Mouse (Mus musculus) thymus, postnatal 25 days (tissue): ENCODE results near the gene Rrbp1.
A peak's percentile ranks its signal among the peaks of the same experiment; 100 is the strongest.

ENCODE experiments used
- DNase-seq: peaks from one replicate; pipeline ENCODE4 v3.0.0; 2022

Gene Rrbp1

DNA sequence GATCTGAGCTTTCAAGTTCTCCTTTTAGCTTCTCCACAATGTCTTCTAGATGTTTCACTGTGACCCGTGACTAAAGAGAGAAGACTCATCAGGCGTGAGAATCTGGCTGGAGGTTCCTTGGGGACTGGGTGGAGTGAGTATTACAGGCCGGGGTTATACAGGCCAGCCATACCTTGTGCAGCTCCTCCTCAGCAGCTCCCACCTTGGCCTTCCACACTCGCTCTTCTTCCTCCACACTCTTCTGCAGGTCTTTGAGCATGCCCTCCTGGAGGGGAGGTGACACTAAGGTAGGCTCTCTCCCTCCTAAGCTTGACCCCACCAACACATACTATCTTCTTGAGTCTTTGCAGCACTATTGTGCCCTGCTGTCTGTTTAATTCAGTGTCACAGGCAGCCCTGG is 57.1 kb downstream of the Rrbp1 start:
- DNase-seq, result no peak

GRCm38 (mm10) chr2:143951546-143952315 is 59.3 kb downstream of the Rrbp1 start:
- no peak for DNase-seq

GRCm38 (mm10) chr2:143951028-143951420 is 60.0 kb downstream of the Rrbp1 start:
- no peak for DNase-seq

DNA sequence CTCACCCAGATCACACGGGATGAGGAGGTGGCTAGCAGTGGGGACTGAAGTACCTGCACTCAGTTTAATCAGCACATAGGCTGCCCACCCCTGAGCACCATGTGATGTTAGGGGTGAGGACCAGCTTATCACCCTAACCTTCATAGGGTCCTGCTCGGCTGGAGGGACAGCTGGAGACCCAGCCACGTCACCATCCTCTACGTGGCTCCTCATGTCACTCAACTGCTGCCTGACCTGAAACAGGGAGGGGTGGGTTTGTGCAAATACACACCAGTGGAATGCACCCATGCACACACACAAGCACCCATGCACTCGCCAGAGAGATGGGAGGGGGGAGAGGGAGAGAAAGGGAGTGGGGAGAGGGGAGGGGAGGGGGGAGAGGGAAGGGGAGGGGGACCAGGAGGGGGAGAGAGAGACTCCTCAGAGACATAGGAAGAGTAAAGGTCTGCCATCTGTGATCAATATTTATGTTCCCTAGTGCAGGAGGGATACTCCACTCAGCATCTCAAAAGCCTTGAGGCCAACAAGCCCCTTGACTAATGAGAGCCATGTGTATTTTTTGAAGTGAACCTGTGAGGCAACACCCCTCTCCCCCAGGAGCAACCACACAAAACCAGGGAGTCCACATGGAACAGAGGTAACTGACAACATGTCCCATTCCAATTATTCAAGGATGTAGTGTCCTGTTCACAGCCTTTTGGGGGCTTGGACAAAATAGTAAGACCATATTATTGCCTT is 60.6 kb downstream of the Rrbp1 start:
- no peak for DNase-seq

- DNase-seq, result no peak
Observed at GRCm38 (mm10) chr2:143949217-143949616, 61.8 kb downstream of the Rrbp1 start.

DNA sequence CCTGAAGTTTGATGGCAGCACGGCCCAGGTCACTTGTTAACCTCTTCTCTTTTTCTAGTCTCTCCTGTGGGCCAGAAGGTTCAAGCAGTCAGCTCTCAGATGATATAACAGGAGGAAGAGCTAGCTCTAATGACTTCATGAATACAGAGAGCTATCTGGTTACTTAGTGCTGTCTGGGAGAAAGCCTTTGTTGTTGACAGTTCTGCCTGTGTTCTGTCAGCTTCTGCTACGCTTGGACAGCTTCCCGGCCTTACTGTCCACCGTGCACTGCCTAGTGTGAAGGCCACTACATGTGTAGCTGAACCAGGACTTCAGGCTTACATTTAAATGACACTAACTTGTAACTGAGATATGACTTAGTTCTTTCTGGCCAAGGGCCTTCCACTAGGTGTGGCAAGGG is 62.6 kb downstream of the Rrbp1 start:
- no peak for DNase-seq

GRCm38 (mm10) chr2:143947981-143948380 is 63.1 kb downstream of the Rrbp1 start:
- DNase-seq, result no peak

GRCm38 (mm10) chr2:143946399-143946798 is 64.7 kb downstream of the Rrbp1 start:
- DNase-seq, result no peak

DNA sequence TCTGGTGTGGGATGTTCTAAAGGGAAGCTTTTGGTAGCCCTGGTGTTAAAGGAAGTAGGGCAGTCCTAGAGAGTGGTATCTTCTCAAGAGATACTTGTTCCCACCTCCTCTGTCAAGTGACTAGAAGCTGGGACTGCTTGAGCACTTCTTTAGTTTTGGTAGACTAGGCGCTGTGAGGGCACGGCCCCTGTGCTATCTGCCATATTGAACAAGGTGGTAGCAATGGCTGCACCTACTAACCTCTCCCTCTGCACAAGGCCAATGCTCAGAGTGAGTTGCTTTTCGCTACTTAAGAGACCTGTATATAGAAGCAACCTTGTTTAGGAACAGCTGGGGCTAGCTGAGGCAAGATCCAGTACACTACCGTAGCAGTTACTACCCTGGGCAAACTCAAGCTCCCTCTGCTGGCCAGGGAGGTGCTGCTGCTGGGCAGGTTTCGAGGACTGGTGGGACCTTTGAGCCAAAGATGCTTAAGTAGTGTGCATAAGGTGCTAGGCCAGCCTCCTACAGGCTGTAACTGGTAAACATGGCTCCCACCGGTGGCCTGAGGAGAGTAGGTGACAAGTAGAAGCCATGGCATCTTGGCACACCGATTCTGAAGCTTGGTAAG is 65.5 kb downstream of the Rrbp1 start:
- DNase-seq, result peak; percentile 21

DNA sequence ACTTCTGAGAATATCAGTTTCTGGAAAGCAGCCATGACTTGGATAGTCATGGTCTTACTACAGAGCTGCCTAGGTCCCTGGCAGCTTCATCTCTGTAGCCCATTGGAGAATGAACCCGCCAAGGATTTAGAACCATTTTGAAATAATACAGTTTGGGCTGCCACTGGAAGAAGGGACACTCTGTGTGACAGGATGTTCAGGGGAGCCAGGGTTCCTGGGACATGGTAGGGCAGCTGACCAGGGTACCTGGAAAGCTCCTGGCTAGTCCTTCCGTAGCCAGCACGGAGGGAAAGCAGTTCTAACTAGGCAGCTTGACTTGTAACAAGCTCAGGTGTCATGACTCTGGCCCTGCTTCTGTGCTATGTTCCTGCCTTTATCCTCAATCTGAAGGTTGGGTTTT is 66.3 kb downstream of the Rrbp1 start:
- DNase-seq, result no peak

- DNase-seq, result no peak
Observed at GRCm38 (mm10) chr2:143940406-143940805, 70.7 kb downstream of the Rrbp1 start.

DNA sequence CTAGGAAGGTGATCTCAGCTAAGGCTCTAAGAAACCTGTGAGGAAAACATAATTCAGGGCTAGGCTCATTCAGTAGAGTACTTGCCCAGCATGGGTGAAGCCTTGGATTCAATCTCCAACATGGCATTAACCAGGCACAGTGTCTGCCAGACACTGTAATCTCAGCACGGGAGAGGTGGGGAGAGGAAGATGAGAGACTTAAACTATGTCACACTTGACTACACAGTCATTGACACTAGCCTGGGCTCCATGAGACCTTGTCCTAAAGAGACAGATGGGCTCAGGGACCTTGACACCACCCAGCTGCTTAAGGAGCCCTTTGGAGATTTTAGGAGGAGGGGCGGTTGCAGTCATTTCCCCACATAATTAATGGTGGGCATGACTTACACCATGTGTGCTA is 73.2 kb downstream of the Rrbp1 start:
- no peak for DNase-seq

DNA sequence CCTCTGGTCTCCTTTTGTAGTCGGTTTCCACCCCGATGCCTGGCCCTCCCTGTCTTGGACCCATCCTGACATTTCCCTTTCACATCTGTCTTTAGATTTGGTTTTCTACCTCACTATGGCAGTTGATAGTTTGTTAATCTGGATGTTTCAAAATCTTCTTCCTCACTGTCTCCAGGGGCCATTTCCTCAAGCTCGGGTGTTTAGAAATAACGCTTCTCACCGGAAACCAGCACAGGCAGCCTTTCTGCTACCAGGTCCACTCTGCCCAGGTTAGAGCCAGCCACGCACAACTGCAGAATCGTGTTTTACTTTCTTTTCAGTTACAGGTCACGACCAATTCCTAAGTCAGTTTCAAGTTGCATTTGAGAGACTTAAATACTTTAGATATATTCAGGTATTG is 76.6 kb downstream of the Rrbp1 start:
- no peak for DNase-seq

DNA sequence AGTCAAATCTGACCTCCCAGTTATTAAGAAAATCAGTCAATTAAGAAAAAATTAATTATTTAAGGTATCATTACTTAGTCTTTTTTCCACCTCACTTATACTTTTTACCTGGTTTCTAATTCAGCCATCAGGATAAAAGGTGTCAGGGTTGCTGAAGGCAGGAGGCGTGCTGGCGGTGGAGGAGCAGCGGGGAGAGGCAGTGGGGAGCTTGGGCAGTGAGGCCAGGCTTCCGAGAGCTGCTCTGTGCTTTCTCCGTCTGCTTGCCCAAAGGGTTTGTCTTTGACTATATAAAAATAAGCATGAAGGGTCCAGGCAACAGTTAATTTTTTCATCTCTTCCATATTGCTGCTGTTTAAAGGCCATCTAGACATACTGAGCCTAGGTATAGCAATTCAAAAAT is 77.5 kb downstream of the Rrbp1 start:
- DNase-seq, result no peak

GRCm38 (mm10) chr2:143932340-143932873 is 78.7 kb downstream of the Rrbp1 start:
- no peak for DNase-seq

- DNase-seq, result no peak
Observed at GRCm38 (mm10) chr2:143929607-143930311, 81.3 kb downstream of the Rrbp1 start.

DNA sequence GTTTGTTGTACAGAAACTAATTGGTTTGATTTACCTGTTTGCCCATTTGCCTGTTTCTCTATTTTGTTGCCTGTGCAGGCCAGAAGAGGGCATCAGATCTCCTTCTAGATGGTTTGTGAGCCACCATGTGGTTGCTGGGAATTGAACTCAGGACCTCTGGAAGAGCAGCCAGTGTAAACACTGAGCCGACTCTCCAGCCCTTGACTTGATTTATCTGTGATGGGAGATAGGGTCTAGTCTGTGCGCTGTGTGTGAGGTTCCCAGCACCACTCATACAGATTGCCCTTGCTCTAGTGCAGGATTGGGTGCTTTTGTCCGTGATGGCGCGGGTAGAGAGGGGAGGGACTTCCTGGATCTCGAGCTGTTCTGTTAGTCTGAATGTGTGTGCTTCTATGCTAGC is 85.2 kb downstream of the Rrbp1 start:
- DNase-seq, result no peak

DNA sequence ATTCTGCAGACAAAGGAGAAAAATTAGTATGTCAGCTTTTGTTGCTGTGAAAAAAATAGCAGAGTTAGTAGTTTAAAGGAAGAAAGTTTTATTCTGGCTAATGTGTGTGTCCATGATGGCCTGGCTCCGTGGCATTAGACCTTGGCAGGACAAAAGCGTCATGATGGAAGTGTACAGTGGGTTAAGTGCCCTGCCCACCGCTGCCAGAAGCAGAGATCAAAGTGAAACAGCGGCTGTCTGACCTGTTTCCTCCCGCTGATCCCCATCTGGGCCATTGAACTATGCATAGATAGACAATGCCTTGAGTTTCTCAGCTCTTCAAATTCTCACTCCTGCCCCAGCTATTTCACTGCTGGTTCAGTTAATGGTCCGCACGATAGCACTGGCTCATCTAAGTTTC is 87.0 kb downstream of the Rrbp1 start:
- DNase-seq, result no peak

DNA sequence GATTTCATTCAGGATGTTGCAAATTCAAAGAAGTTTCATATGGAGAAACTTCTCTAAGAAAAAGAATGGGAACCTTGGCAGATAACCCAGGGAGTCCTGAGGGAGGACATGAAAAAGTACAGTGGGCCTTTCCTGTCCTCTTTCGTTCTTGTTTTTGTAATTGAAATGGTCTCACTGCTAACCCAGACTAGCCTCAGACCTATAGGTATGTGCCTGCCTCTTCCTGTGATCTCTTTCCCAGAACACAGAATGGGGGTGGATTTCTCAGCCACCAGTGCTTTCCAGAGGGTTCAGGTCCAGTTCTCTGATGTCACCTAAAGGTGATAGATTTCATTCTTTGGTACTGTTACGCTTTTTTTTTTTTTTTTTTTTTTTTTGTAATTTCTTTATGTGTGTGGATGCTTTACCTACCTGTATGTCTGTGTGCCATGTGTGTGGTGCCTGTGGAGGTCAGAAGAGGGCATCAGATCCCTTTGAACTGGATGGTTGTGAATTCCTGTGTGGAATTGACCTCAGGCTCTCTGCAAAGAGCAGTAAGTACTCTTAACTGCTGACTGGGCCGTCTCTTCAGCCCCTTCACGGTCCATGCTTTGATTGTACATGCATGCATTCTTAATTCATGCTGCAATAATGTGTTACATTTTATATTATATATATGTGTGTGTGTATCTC is 92.1 kb downstream of the Rrbp1 start:
- DNase-seq, result no peak

DNA sequence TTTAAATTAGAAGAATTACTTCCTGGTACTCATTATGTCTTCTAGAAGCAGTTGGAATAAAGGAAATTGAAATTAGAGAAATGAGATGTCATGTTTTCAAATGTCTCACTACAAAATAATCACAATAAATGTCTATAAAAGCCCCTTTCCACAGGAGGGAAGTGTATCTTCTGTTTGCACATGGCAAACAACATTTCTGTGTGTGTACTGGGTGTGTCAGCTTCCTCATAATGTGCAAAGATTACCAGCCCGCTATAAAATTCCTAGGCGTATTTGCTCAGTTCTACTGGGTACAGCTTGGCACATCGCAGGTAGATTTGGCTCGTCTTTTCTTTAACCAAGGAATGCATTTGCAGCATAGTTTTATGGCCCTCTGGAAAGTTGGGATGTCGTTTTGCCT is 93.4 kb downstream of the Rrbp1 start:
- DNase-seq, result no peak

DNA sequence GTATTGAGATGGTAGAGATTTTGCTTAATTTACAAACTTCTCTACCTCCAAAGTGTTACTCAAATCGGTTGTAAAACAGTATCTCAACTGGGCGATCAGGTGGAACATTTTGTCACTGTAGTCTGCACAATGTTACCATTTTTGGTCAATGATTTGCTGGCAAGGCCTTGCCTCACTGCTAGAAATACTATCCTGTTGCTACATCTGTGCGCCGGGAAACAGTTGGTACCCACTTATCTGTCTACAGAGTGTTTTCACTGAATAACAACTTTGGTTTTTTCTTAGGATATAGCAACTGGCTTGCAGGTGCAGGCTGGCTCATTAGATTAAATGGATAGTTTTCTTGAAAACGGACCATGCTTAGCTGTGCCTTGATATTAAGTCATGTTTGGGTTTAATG is 94.8 kb downstream of the Rrbp1 start:
- no peak for DNase-seq

DNA sequence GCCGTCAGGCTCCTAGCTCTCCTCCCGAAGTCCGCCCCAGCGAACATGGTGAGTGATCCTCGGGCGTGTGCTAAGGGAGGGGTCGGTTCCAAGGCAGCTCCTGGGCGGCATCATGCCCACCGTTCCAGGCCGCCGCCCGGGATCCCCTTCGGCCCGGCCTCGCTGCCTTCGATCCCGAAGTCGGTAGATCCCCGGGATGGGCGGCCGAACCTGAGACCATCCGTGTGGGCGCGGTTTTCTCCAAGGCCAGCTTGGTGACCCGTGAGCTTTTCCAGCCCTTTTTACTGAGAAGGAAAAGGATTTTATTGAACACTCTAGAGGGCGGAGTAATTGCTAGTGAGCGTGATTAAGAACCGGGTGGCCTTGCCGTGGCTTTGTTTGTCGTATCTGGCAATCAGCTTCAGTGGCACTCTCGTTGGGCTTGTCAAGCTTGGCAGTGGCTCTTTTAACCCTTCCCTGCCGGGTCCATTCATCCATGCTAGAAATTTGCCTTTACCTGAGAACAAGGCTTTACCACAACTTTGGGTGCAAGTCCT is 95.4 kb downstream of the Rrbp1 start:
- DNase-seq, result no peak
